Mouse (Mus musculus) gastrocnemius, postnatal 14 days (tissue): ENCODE data around the gene Ly6g5b. TPM values are rescaled to one million over a fixed set of nuclear protein-coding genes. Genes with fewer than 3 reads are reported as not detected.
A peak's percentile ranks its signal among the peaks of the same experiment; 100 is the strongest.
"Not testable (repeated sequence)": the region's sequence is repeated elsewhere in the genome, so short reads cannot be mapped to it uniquely, and the experiment has no call there.

Source experiments
- DNase-seq: peaks from one replicate; pipeline ENCODE4 v3.0.0; 2021; ENCODE audit warnings: mixed read lengths
- intact Hi-C: fragments of 180-260 bp; cut with DNase I; formaldehyde crosslinking; loops from one replicate; pipeline ENCODE4 v1.15.1; 2025; ENCODE audit warnings: low total_unique reads
- total RNA-seq, 2 experiments: library from RNA; stranded (reverse); gene quantifications; 2 replicates each; pipeline ENCODE4 v1.2.3; 2021

Gene Ly6g5b
- total RNA-seq, 2 experiments from 2014 or later = 0.27 to 0.37 TPM

- no peak for DNase-seq
- intact Hi-C loops = no loop called here
These were observed 30.9 kb upstream of the Ly6g5b start for GRCm38 (mm10) chr17:35146139-35146538.

GRCm38 (mm10) chr17:35141971-35142370 lies 26.7 kb upstream of the Ly6g5b start:
- intact Hi-C loops = no loop called here
- no peak for DNase-seq

- intact Hi-C loops = no loop called here
- DNase-seq = no peak
These were observed 25.3 kb upstream of the Ly6g5b start for GRCm38 (mm10) chr17:35140490-35140996.

- intact Hi-C loops = no loop called here
- no peak for DNase-seq
These were observed 24.0 kb upstream of the Ly6g5b start for GRCm38 (mm10) chr17:35139269-35139668.

GRCm38 (mm10) chr17:35135591-35136320 lies 20.5 kb upstream of the Ly6g5b start:
- DNase-seq = no peak
- intact Hi-C loops = no loop called here

- intact Hi-C loops = no loop called here
- peak; percentile 93 for DNase-seq
These were observed 19.8 kb upstream of the Ly6g5b start, which contains the start of gene Bag6 for GRCm38 (mm10) chr17:35134801-35135590. TSS of gene Bag6 (plus strand) at chr17:35135178.

GRCm38 (mm10) chr17:35133517-35133916 lies 18.3 kb upstream of the Ly6g5b start:
- no peak for DNase-seq
- intact Hi-C loops = no loop called here

- intact Hi-C loops = no loop called here
- no peak for DNase-seq
These were observed 16.9 kb upstream of the Ly6g5b start for GRCm38 (mm10) chr17:35132174-35132560.

GRCm38 (mm10) chr17:35131500-35132173 lies 16.4 kb upstream of the Ly6g5b start, which contains the start of gene Apom:
TSS of gene Apom (minus strand) at chr17:35132050.
- no peak for DNase-seq
- intact Hi-C loops = no loop called here

- DNase-seq = no peak
- intact Hi-C loops = no loop called here
These were observed 15.8 kb upstream of the Ly6g5b start for GRCm38 (mm10) chr17:35131038-35131437.

GRCm38 (mm10) chr17:35128996-35129395 lies 13.8 kb upstream of the Ly6g5b start:
- no peak for DNase-seq
- intact Hi-C loops = no loop called here

GRCm38 (mm10) chr17:35127017-35127416 lies 11.8 kb upstream of the Ly6g5b start:
- no peak for DNase-seq
- intact Hi-C loops = no loop called here

- intact Hi-C loops = no loop called here
- DNase-seq = peak; percentile 80
These were observed 11.0 kb upstream of the Ly6g5b start, which contains the start of gene D17H6S53E for GRCm38 (mm10) chr17:35126206-35126611. TSS of gene D17H6S53E (plus strand) at chr17:35126373.

GRCm38 (mm10) chr17:35125578-35125977 lies 10.3 kb upstream of the Ly6g5b start:
- no peak for DNase-seq
- intact Hi-C loops = no loop called here

- intact Hi-C loops = no loop called here
- DNase-seq = no peak
These were observed 9.9 kb upstream of the Ly6g5b start for GRCm38 (mm10) chr17:35125081-35125480.

GRCm38 (mm10) chr17:35124261-35124896 lies 9.2 kb upstream of the Ly6g5b start:
- DNase-seq, intact Hi-C loops: not testable (repeated sequence)

- DNase-seq, intact Hi-C loops: not testable (repeated sequence)
These were observed 8.1 kb upstream of the Ly6g5b start for GRCm38 (mm10) chr17:35123287-35123686.

GRCm38 (mm10) chr17:35121871-35122303 lies 6.7 kb upstream of the Ly6g5b start, which contains the start of gene Csnk2b:
TSS of gene Csnk2b (minus strand) at chr17:35122053.
- intact Hi-C loops = no loop called here
- DNase-seq = peak; percentile 52

- intact Hi-C loops = no loop called here
- peak; percentile 99 for DNase-seq
These were observed 6.0 kb upstream of the Ly6g5b start, which contains the start of gene Gpank1 for GRCm38 (mm10) chr17:35121143-35121799. TSS of gene Gpank1 (plus strand) at chr17:35121455.
